Mouse (Mus musculus) midbrain, embryonic 11.5 days (tissue): ENCODE data around the gene Adipor2. TPM values are rescaled to one million over a fixed set of nuclear protein-coding genes. Genes with fewer than 3 reads are reported as not detected.

Experiments
- ATAC-seq: fragments of 200-750 bp; cut with Nextera tagmentation; 2 replicates; pipeline ENCODE4 v1.8.0; 2017; ENCODE audit warnings: moderate TSS enrichment, moderate library complexity; ENCODE audit not compliant: low FRiP score
- DNase-seq: peaks from one replicate; pipeline ENCODE4 v3.0.0; 2015; ENCODE audit warnings: low spot score; ENCODE audit errors: missing footprints
- H3K27ac ChIP-seq: fragments of 300-500 bp; sonication (generic); 2 replicates; pipeline ENCODE4 v1.5.1; 2014; ENCODE audit warnings: low read depth, low read length
- H3K27me3 ChIP-seq: fragments of 300-500 bp; sonication (generic); 2 replicates; pipeline ENCODE4 v1.6.1; 2014; ENCODE audit warnings: mild to moderate bottlenecking, low read length, moderate library complexity, mixed read lengths; ENCODE audit not compliant: control insufficient read depth, insufficient read depth
- H3K36me3 ChIP-seq: fragments of 300-500 bp; sonication (generic); 2 replicates; pipeline ENCODE4 v1.6.1; 2014; ENCODE audit warnings: mild to moderate bottlenecking, low read length, moderate library complexity, mixed read lengths; ENCODE audit not compliant: control insufficient read depth, insufficient read depth
- H3K4me1 ChIP-seq: fragments of 300-500 bp; sonication (generic); 2 replicates; pipeline ENCODE4 v1.6.1; 2014; ENCODE audit warnings: low read length; ENCODE audit not compliant: control insufficient read depth, insufficient read depth
- H3K4me2 ChIP-seq: fragments of 300-500 bp; sonication (generic); 2 replicates; pipeline ENCODE4 v1.6.1; 2014; ENCODE audit warnings: mild to moderate bottlenecking, moderate library complexity
- H3K4me3 ChIP-seq: fragments of 300-500 bp; sonication (generic); 2 replicates; pipeline ENCODE4 v1.5.1; 2014; ENCODE audit warnings: low read depth, low read length
- H3K9ac ChIP-seq: fragments of 300-500 bp; sonication (generic); 2 replicates; pipeline ENCODE4 v1.6.1; 2014; ENCODE audit warnings: low read length
- H3K9me3 ChIP-seq: fragments of 300-500 bp; sonication (generic); 2 replicates; pipeline ENCODE4 v1.6.1; 2016; ENCODE audit warnings: low read length; ENCODE audit not compliant: control insufficient read depth
- WGBS: fragments of 180-500 bp; shearing (Covaris S2); extraction: QIAGEN DNeasy Blood & Tissue Kit; methylation state at CpG from one replicate; pipeline ENCODE4 v1.1.7; 2014; 5-methylcytosine and 5-hydroxymethylcytosine counted together
- polyA plus RNA-seq: library from polyadenylated mRNA; unstranded; fragments of >200 nt; fragmentation: Nextera tagmentation; extraction: Ambion mirVana; gene quantifications from 2 replicates; pipeline ENCODE4 v1.2.1, GENCODE M21; 2014

The Adipor2 gene
- polyA plus RNA-seq, 1 experiment from 2014 or later, result 18.7 TPM

GRCm38 (mm10) chr6:119387801-119388649, 29.5 kb downstream of the Adipor2 start:
- Histone ChIP-seq H3K4me3 (peak overlapping the region; percentile 82), H3K9ac (peak overlapping the region; percentile 88), H3K4me2 (peak overlapping the region; percentile 85), H3K9me3 (no peaks in the 10 kb centered on the region), H3K4me1 (peaks cover 9% of the 10 kb centered on the region), H3K36me3 (no peaks in the 10 kb centered on the region), H3K27me3 (no peaks in the 10 kb centered on the region), H3K27ac (peak overlapping the region; percentile 84)
- 1% methylated on average over 50 of the region's 76 CpGs for WGBS
- ATAC-seq, result peak; percentile 89
- DNase-seq, result peak; percentile 91

- Histone ChIP-seq H3K9ac (no peak overlapping the region), H3K27ac (no peak overlapping the region), H3K27me3 (no peaks in the 10 kb centered on the region), H3K9me3 (no peaks in the 10 kb centered on the region), H3K36me3 (no peaks in the 10 kb centered on the region), H3K4me3 (peak overlapping the region; percentile 82; the same call in 1 of the 2 replicates), H3K4me2 (peak overlapping the region; percentile 85; the same call in 1 of the 2 replicates), H3K4me1 (peaks cover 9% of the 10 kb centered on the region)
- WGBS, result 97% methylated on average over 1 of the region's 1 CpGs
- no peak for ATAC-seq
- DNase-seq, result no peak
Observed at GRCm38 (mm10) chr6:119386821-119387220, 30.7 kb downstream of the Adipor2 start.

- Histone ChIP-seq H3K27ac (no peak overlapping the region), H3K27me3 (no peaks in the 10 kb centered on the region), H3K36me3 (no peaks in the 10 kb centered on the region), H3K4me3 (no peak overlapping the region), H3K4me1 (peaks cover 9% of the 10 kb centered on the region), H3K9me3 (no peaks in the 10 kb centered on the region), H3K9ac (no peak overlapping the region), H3K4me2 (no peak overlapping the region)
- ATAC-seq (no peak), DNase-seq (no peak)
- WGBS, result 94% methylated on average over 4 of the region's 4 CpGs
Observed at GRCm38 (mm10) chr6:119386421-119386820, 31.1 kb downstream of the Adipor2 start.

GRCm38 (mm10) chr6:119385668-119386067, 31.8 kb downstream of the Adipor2 start:
- ATAC-seq, result no peak
- no peaks in the 10 kb centered on the region for H3K27me3 ChIP-seq
- no peaks in the 10 kb centered on the region for H3K9me3 ChIP-seq
- H3K4me3 ChIP-seq, result no peak overlapping the region
- H3K36me3 ChIP-seq, result no peaks in the 10 kb centered on the region
- 100% methylated on average over 1 of the region's 1 CpGs for WGBS
- no peak overlapping the region for H3K27ac ChIP-seq
- peaks cover 9% of the 10 kb centered on the region for H3K4me1 ChIP-seq
- DNase-seq, result no peak
- no peak overlapping the region for H3K4me2 ChIP-seq
- no peak overlapping the region for H3K9ac ChIP-seq

- WGBS, result 79% methylated on average over 1 of the region's 1 CpGs
- H3K9me3 ChIP-seq, result no peaks in the 10 kb centered on the region
- H3K27me3 ChIP-seq, result no peaks in the 10 kb centered on the region
- ATAC-seq (no peak), DNase-seq (no peak)
- H3K27ac ChIP-seq, result no peak overlapping the region
- H3K4me1 ChIP-seq, result no peaks in the 10 kb centered on the region
- no peak overlapping the region for H3K4me2 ChIP-seq
- no peaks in the 10 kb centered on the region for H3K36me3 ChIP-seq
- H3K4me3 ChIP-seq, result no peak overlapping the region
- H3K9ac ChIP-seq, result no peak overlapping the region
Observed at GRCm38 (mm10) chr6:119378631-119379030, 38.9 kb downstream of the Adipor2 start.

GRCm38 (mm10) chr6:119377613-119378012, 39.9 kb downstream of the Adipor2 start:
- Histone ChIP-seq H3K9ac (no peak overlapping the region), H3K9me3 (no peaks in the 10 kb centered on the region), H3K4me3 (no peak overlapping the region), H3K36me3 (no peaks in the 10 kb centered on the region), H3K27ac (no peak overlapping the region), H3K27me3 (no peaks in the 10 kb centered on the region), H3K4me2 (no peak overlapping the region), H3K4me1 (no peaks in the 10 kb centered on the region)
- WGBS, result 87% methylated on average over 2 of the region's 2 CpGs
- ATAC-seq (no peak), DNase-seq (no peak)

GRCm38 (mm10) chr6:119375035-119375434, 42.5 kb downstream of the Adipor2 start:
- Histone ChIP-seq H3K27ac (no peak overlapping the region), H3K9me3 (no peaks in the 10 kb centered on the region), H3K27me3 (no peaks in the 10 kb centered on the region), H3K9ac (no peak overlapping the region), H3K4me3 (no peak overlapping the region), H3K4me2 (no peak overlapping the region), H3K36me3 (no peaks in the 10 kb centered on the region), H3K4me1 (no peaks in the 10 kb centered on the region)
- DNase-seq (no peak), ATAC-seq (no peak)
- WGBS, result 78% methylated on average over 5 of the region's 5 CpGs

GRCm38 (mm10) chr6:119373000-119373705, 44.4 kb downstream of the Adipor2 start:
- no peak for ATAC-seq
- Histone ChIP-seq H3K9ac (no peak overlapping the region), H3K4me1 (no peaks in the 10 kb centered on the region), H3K27ac (no peak overlapping the region), H3K27me3 (no peaks in the 10 kb centered on the region), H3K36me3 (no peaks in the 10 kb centered on the region), H3K4me2 (no peak overlapping the region), H3K9me3 (no peaks in the 10 kb centered on the region), H3K4me3 (no peak overlapping the region)
- no peak for DNase-seq

- no peaks in the 10 kb centered on the region for H3K36me3 ChIP-seq
- no peaks in the 10 kb centered on the region for H3K4me1 ChIP-seq
- H3K4me2 ChIP-seq, result no peak overlapping the region
- WGBS, result 87% methylated on average over 5 of the region's 5 CpGs
- H3K27ac ChIP-seq, result no peak overlapping the region
- no peaks in the 10 kb centered on the region for H3K9me3 ChIP-seq
- no peaks in the 10 kb centered on the region for H3K27me3 ChIP-seq
- no peak for ATAC-seq
- DNase-seq, result no peak
- no peak overlapping the region for H3K9ac ChIP-seq
- no peak overlapping the region for H3K4me3 ChIP-seq
Observed at GRCm38 (mm10) chr6:119372237-119372636, 45.3 kb downstream of the Adipor2 start.
